Mouse (Mus musculus) frontal cortex, adult 2 months (tissue): Measurements from ENCODE around the gene Nuak1. TPM values are rescaled to one million over a fixed set of nuclear protein-coding genes. Genes with fewer than 3 reads are reported as not detected.

Experiments
- DNase-seq, 2 experiments: peaks; one replicate each; pipeline ENCODE4 v3.0.0; 2022; ENCODE audit warnings: low spot score in 1 of 2; ENCODE audit errors: extremely low spot score in 1 of 2
- polyA plus RNA-seq: library from polyadenylated mRNA; depleted of rRNA; stranded (reverse); fragments of >200 nt; gene quantifications from 2 replicates; pipeline ENCODE4 v1.2.3, GENCODE M21; 2012; rRNA removed

The Nuak1 gene
- polyA plus RNA-seq, 1 experiment: 24.2 TPM

- DNase-seq: no peak
Observed at GRCm38 (mm10) chr10:84357593-84357992, 82.8 kb downstream of the Nuak1 start.

GRCm38 (mm10) chr10:84354323-84354722 lies 86.1 kb downstream of the Nuak1 start:
- DNase-seq: peak; percentile 34 to 64

GRCm38 (mm10) chr10:84345730-84346129 lies 94.7 kb downstream of the Nuak1 start:
- DNase-seq: no peak

DNA sequence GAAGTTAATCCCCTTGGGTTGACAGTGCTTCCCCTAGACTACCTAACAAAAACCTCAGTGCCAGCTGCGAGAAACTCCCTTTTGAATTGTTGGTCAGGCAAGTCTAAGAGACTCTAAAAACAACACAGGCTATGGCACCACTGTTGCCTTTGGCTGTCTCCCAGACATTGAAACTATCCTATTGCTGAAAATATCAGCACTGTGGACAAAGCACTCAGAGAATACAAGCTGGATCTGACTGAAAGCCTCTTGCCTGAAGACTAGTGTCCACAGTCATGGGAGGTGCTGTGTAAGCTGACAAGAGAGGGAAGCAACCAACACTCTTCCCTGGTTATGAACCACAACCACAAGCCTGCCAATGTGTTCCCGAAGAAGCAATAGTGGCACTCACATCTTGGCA lies 96.9 kb downstream of the Nuak1 start:
- no peak for DNase-seq

DNA sequence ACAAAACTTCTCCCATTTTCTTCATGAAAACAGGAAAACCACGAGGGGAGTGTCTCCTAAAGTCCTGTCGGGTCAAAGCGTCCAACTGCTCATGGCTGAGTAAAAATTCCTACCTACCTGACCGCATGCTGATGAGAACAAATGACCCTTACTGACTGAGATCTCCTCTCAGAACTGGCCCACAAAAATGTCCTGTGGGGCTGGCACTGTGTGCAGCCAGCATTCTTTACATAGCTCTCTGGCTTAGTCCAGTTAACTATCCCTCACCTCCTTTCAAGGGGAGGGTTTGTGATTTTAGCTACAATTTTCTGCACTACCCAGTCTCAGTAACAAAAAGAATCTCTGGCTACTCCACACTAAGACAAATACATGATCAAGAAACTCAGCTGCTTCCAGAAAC lies 100.9 kb downstream of the Nuak1 start:
- no peak for DNase-seq

DNA sequence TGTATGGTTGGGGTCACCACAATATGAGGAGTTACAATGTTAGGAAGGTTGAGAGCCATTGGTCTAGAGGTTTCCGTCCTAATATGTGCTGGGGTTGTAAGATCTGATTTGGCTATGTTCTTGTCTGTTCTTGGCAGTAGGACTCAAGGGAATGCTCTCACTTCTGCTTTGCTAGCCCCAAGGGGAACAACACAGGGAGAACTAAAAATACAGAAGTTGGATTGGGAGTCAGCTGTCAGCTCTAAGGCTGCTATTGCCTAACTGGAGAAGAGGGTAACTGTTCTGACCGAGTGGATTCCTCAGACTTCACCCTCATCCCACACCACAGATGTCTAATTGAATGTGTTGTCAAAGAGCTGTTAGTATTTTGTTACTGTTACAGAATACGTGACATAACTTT lies 101.6 kb downstream of the Nuak1 start:
- DNase-seq: peak in 1 of 2 experiments; percentile 41

GRCm38 (mm10) chr10:84335441-84335840 lies 105.0 kb downstream of the Nuak1 start:
- no peak for DNase-seq

DNA sequence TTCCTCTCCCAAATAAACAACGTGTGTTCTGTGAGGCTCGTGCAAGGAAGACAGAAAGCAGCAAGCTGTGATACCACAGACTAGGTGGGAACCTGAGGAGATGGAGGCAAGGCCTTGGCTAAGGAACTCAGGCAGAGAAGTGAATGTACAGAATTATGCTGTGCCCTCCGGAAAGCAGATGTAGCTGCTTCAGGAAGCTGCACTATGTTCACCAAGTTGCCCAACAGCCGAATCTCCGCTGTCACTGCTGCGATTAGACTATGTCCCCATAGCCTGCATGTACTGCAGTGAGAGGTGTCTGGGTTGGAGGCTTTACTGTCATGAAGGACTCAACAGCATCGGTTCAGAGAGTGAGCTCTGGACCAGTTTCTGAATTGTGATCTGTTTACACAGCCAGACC lies 110.6 kb downstream of the Nuak1 start:
- DNase-seq: no peak

DNA sequence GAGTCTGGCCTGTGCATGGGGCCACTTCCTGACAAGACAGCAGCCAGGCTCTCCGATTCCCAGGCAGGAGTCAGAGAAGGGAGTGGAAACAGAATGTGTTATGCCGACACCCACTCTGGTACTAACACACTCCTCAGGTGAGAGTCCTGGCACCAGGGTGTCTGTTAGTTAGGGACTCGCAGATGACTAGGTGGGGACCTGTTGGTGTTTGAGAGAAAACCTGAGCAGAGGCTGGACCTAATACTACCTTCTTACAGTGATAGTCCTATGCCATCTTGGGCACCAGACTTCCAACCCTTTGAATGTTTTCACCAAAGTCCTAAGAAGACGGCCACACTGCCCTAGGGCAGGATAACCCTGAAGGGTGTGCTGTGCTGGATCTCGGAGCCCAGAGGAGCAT lies 111.1 kb downstream of the Nuak1 start:
- DNase-seq: no peak

DNA sequence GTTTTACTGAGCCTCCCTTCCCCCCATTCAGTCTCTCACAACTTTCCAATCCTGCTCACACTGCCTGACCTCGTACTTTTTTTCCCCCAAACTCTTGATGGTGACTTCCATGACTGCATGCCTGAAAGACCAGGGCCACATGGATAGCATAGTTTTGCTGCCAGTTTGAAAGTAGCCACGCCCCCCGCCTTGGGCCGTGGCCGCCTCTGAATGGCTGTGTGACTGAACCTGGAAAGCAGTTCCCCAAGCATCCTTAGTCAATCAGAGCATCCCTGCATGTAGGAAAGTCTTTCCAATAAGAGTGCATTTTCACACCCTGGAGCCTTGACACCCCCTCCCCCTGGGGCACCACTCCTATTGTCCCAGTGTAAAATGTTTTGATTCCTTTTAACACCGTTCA lies 116.4 kb downstream of the Nuak1 start:
- DNase-seq: no peak

Other genes with a start within 250 kb of the Nuak1 start
- 14.2 and 15.8 TPM in 2 replicates for gene Ckap4, start 93.5 kb upstream of the Nuak1 start, polyA plus RNA-seq
- 39.3 and 40.2 TPM in 2 replicates for gene Tcp11l2, start 136.0 kb upstream of the Nuak1 start, polyA plus RNA-seq
- 8.1 and 8.3 TPM in 2 replicates for gene Polr3b, start 181.7 kb upstream of the Nuak1 start, polyA plus RNA-seq